Mouse (Mus musculus): ENCODE measurements around the gene Ms4a7. TPM values are rescaled to one million over a fixed set of nuclear protein-coding genes. Genes with fewer than 3 reads are reported as not detected.

Gene Ms4a7
- total and polyA plus RNA-seq, 3 experiments = 1.8 to 4.3 (median 3.2) TPM

- dilution Hi-C loops (cut with MboI; ENCODE audit: extremely low pct_ligation_motif_present, extremely low pct_unique_long_range_greater_than_20kb, low sequenced_read_pairs) = no loop called here
- no peak overlapping the region for H3K9ac ChIP-seq (ENCODE audit: insufficient read depth, low read depth)
- H3K4me2 ChIP-seq (ENCODE audit: insufficient read depth, low read depth, poor library complexity, severe bottlenecking) = no peak overlapping the region; the same call in 1 of the 2 replicates
Measured at GRCm38 (mm10) chr19:11355730-11356129, 19.8 kb upstream of the Ms4a7 start.

GRCm38 (mm10) chr19:11351878-11352277, 15.9 kb upstream of the Ms4a7 start:
- peak; percentile 21 for DNase-seq (ENCODE audit: extremely low read depth)
- no peaks in the 10 kb centered on the region for H3K27me3 ChIP-seq (replicated peaks)
- H3K9me3 ChIP-seq (replicated peaks; ENCODE audit: low read length) = no peaks in the 10 kb centered on the region
- H3K79me2 ChIP-seq (replicated peaks; ENCODE audit: control insufficient read depth, extremely low read depth, insufficient read depth, poor library complexity, severe bottlenecking) = no peaks in the 10 kb centered on the region
- H3K36me3 ChIP-seq (replicated peaks in 1 of 2; ENCODE audit: control insufficient read depth in 1 of 2, insufficient read depth in 1 of 2, low read length in 1 of 2) = no peaks in the 10 kb centered on the region
- H3K4me2 ChIP-seq (ENCODE audit: insufficient read depth, low read depth, poor library complexity, severe bottlenecking) = no peak overlapping the region
- H3K9ac ChIP-seq (ENCODE audit: insufficient read depth, low read depth) = no peak overlapping the region
- H3K27ac ChIP-seq (ENCODE audit: insufficient read depth, low read depth) = no peak overlapping the region
- in situ Hi-C loops (cut with MboI; ENCODE audit: low pct_ligation_motif_present, low pct_unique_long_range_greater_than_20kb, low sequenced_read_pairs) (loop anchor here (5.0 kb wide), 2 partner anchors 250 to 415 kb away; partner anchors contain the start of gene Ms4a6d), dilution Hi-C loops (cut with MboI; ENCODE audit: extremely low pct_ligation_motif_present, extremely low pct_unique_long_range_greater_than_20kb, low sequenced_read_pairs) (no loop called here)
- TF ChIP-seq HCFC1 (IDR thresholded peaks at IDR 0.05; ENCODE audit: low read depth, low read length) (no peak), EP300 (IDR thresholded peaks at IDR 0.05; ENCODE audit: low read length) (no peak), CHD2 (IDR thresholded peaks at IDR 0.05; ENCODE audit: low read length) (no peak), NELFE (IDR thresholded peaks at IDR 0.05; ENCODE audit: low read depth, low read length) (no peak), USF1 (IDR thresholded peaks at IDR 0.05; ENCODE audit: low read depth, low read length) (no peak), POLR2AphosphoS2 (IDR thresholded peaks at IDR 0.05; ENCODE audit: low read depth, low read length) (no peak), SMC3 (IDR thresholded peaks at IDR 0.05; ENCODE audit: low read depth, low read length) (peak; percentile 74), ZC3H11A (IDR thresholded peaks at IDR 0.05; ENCODE audit: low read depth, low read length) (peak; percentile 55), CTCF (conservative IDR thresholded peaks at IDR 0.05 in 1 of 2, IDR thresholded peaks at IDR 0.05 in 1 of 2; ENCODE audit: low read depth in 2 of 2, low read length in 2 of 2) (peak in 1 of 2 experiments; percentile 71; a peak in 2 of 4 replicates), MXI1 (IDR thresholded peaks at IDR 0.05; ENCODE audit: low read depth, low read length) (no peak), MAX (IDR thresholded peaks at IDR 0.05; ENCODE audit: low read length) (no peak), TCF12 (IDR thresholded peaks at IDR 0.05; ENCODE audit: low read depth, low read length) (no peak), ZMIZ1 (IDR thresholded peaks at IDR 0.05; ENCODE audit: low read depth, low read length) (no peak), USF2 (conservative IDR thresholded peaks at IDR 0.05; ENCODE audit: low read depth, low read length) (no peak), RCOR1 (conservative IDR thresholded peaks at IDR 0.05; ENCODE audit: low read depth, low read length) (no peak), CHD1 (IDR thresholded peaks at IDR 0.05; ENCODE audit: low read depth, low read length) (no peak), MEF2A (IDR thresholded peaks at IDR 0.05; ENCODE audit: borderline replicate concordance, low read depth, low read length) (no peak), MAZ (IDR thresholded peaks at IDR 0.05; ENCODE audit: low read depth, low read length) (no peak), ZNF384 (IDR thresholded peaks at IDR 0.05; ENCODE audit: low read depth, low read length) (no peak), TBP (conservative IDR thresholded peaks at IDR 0.05; ENCODE audit: low read depth, low read length) (no peak), JUN (IDR thresholded peaks at IDR 0.05; ENCODE audit: insufficient read depth, low read depth, low read length) (no peak), JUND (conservative IDR thresholded peaks at IDR 0.05; ENCODE audit: low read depth, low read length) (no peak), UBTF (IDR thresholded peaks at IDR 0.05; ENCODE audit: low read depth, low read length) (no peak), SIN3A (IDR thresholded peaks at IDR 0.05; ENCODE audit: low read length) (no peak), RAD21 (IDR thresholded peaks at IDR 0.05; ENCODE audit: low read depth, low read length) (peak; percentile 75)
- H3K4me3 ChIP-seq (replicated peaks in 1 of 3; ENCODE audit: low read depth in 2 of 3, low read length in 2 of 3, poor library complexity in 1 of 3) = no peak overlapping the region
- H3K4me1 ChIP-seq (ENCODE audit: control insufficient read depth in 1 of 2, insufficient read depth in 2 of 2) = peaks cover 0 to 19% of the 10 kb centered on the region in 2 experiments; a peak in 2 of 4 replicates

More at GRCm38 (mm10) chr19:11355730-11356129, 19.8 kb upstream of the Ms4a7 start:
- H3K27ac ChIP-seq (ENCODE audit: insufficient read depth, low read depth) = no peak overlapping the region
- peaks cover 0 to 11% of the 10 kb centered on the region in 2 experiments; a peak in 2 of 4 replicates for H3K4me1 ChIP-seq (ENCODE audit: control insufficient read depth in 1 of 2, insufficient read depth in 2 of 2)
- no peak for DNase-seq (ENCODE audit: extremely low read depth)
- H3K27me3 ChIP-seq (replicated peaks) = no peaks in the 10 kb centered on the region
- H3K9me3 ChIP-seq (replicated peaks; ENCODE audit: low read length) = no peaks in the 10 kb centered on the region
- in situ Hi-C loops (cut with MboI; ENCODE audit: low pct_ligation_motif_present, low pct_unique_long_range_greater_than_20kb, low sequenced_read_pairs) = no loop called here
- H3K36me3 ChIP-seq (replicated peaks in 1 of 2; ENCODE audit: control insufficient read depth in 1 of 2, insufficient read depth in 1 of 2, low read length in 1 of 2) = no peaks in the 10 kb centered on the region
- H3K4me3 ChIP-seq (replicated peaks in 1 of 3; ENCODE audit: low read depth in 2 of 3, low read length in 2 of 3, poor library complexity in 1 of 3) = no peak overlapping the region
- TF ChIP-seq SMC3 (IDR thresholded peaks at IDR 0.05; ENCODE audit: low read depth, low read length) (no peak), USF2 (conservative IDR thresholded peaks at IDR 0.05; ENCODE audit: low read depth, low read length) (no peak), MAZ (IDR thresholded peaks at IDR 0.05; ENCODE audit: low read depth, low read length) (no peak), MYC (IDR thresholded peaks at IDR 0.05; ENCODE audit: low read depth, low read length) (no peak), TCF12 (IDR thresholded peaks at IDR 0.05; ENCODE audit: low read depth, low read length) (no peak), POLR2AphosphoS2 (IDR thresholded peaks at IDR 0.05; ENCODE audit: low read depth, low read length) (no peak), MAX (IDR thresholded peaks at IDR 0.05; ENCODE audit: low read length) (no peak), RCOR1 (conservative IDR thresholded peaks at IDR 0.05; ENCODE audit: low read depth, low read length) (no peak), JUND (conservative IDR thresholded peaks at IDR 0.05; ENCODE audit: low read depth, low read length) (no peak), IRF4 (IDR thresholded peaks at IDR 0.05; ENCODE audit: low read depth, low read length) (no peak)
- H3K79me2 ChIP-seq (replicated peaks; ENCODE audit: control insufficient read depth, extremely low read depth, insufficient read depth, poor library complexity, severe bottlenecking) = no peaks in the 10 kb centered on the region
